Mouse (Mus musculus) spleen, postnatal 4 days (tissue): ENCODE results near the gene Lims1.

Source experiments
- DNase-seq, 2 experiments: peaks; one replicate each; pipeline ENCODE4 v3.0.0; 2022; ENCODE audit warnings: low spot score in 2 of 2

The Lims1 gene

GRCm38 (mm10) chr10:58383282-58383681, 60.0 kb downstream of the Lims1 start:
- no peak for DNase-seq

- no peak for DNase-seq
Observed at GRCm38 (mm10) chr10:58383761-58384160, 60.5 kb downstream of the Lims1 start.

GRCm38 (mm10) chr10:58385629-58386028, 62.4 kb downstream of the Lims1 start:
- DNase-seq = no peak

- DNase-seq = no peak
Observed at GRCm38 (mm10) chr10:58386997-58387396, 63.7 kb downstream of the Lims1 start.

GRCm38 (mm10) chr10:58388648-58389047, 65.4 kb downstream of the Lims1 start:
- no peak for DNase-seq

GRCm38 (mm10) chr10:58389151-58389550, 65.9 kb downstream of the Lims1 start:
- DNase-seq = no peak

GRCm38 (mm10) chr10:58392435-58392834, 69.2 kb downstream of the Lims1 start:
- no peak for DNase-seq

GRCm38 (mm10) chr10:58393026-58394014, 70.1 kb downstream of the Lims1 start:
- DNase-seq = no peak

- DNase-seq = no peak
Observed at GRCm38 (mm10) chr10:58394170-58394569, 70.9 kb downstream of the Lims1 start.

GRCm38 (mm10) chr10:58395315-58395714, 72.0 kb downstream of the Lims1 start:
- DNase-seq = no peak

- DNase-seq = no peak
Observed at GRCm38 (mm10) chr10:58395723-58396122, 72.5 kb downstream of the Lims1 start.

GRCm38 (mm10) chr10:58396600-58396999, 73.3 kb downstream of the Lims1 start:
- no peak for DNase-seq

GRCm38 (mm10) chr10:58398941-58399340, 75.7 kb downstream of the Lims1 start:
- DNase-seq = no peak

GRCm38 (mm10) chr10:58401838-58402237, 78.6 kb downstream of the Lims1 start:
- no peak for DNase-seq

GRCm38 (mm10) chr10:58404639-58405038, 81.4 kb downstream of the Lims1 start:
- DNase-seq = no peak

- no peak for DNase-seq
Observed at GRCm38 (mm10) chr10:58405285-58405948, 82.2 kb downstream of the Lims1 start.

GRCm38 (mm10) chr10:58405949-58406305, 82.7 kb downstream of the Lims1 start:
- no peak for DNase-seq

- peak in 1 of 2 experiments; percentile 48 for DNase-seq
Observed at GRCm38 (mm10) chr10:58412331-58412730, 89.1 kb downstream of the Lims1 start.

- DNase-seq = no peak
Observed at GRCm38 (mm10) chr10:58412852-58413251, 89.6 kb downstream of the Lims1 start.

- no peak for DNase-seq
Observed at GRCm38 (mm10) chr10:58416702-58417101, 93.4 kb downstream of the Lims1 start.

- no peak for DNase-seq
Observed at GRCm38 (mm10) chr10:58418290-58418971, 95.2 kb downstream of the Lims1 start.

- DNase-seq = no peak
Observed at GRCm38 (mm10) chr10:58427930-58428329, 104.7 kb downstream of the Lims1 start.
